Mouse (Mus musculus) lung, postnatal 36 days (tissue): ENCODE results near the gene Nkx3-2.

Experiments used
- DNase-seq: peaks from one replicate; pipeline ENCODE4 v3.0.0; 2022; ENCODE audit warnings: mixed read lengths

The Nkx3-2 gene

DNA sequence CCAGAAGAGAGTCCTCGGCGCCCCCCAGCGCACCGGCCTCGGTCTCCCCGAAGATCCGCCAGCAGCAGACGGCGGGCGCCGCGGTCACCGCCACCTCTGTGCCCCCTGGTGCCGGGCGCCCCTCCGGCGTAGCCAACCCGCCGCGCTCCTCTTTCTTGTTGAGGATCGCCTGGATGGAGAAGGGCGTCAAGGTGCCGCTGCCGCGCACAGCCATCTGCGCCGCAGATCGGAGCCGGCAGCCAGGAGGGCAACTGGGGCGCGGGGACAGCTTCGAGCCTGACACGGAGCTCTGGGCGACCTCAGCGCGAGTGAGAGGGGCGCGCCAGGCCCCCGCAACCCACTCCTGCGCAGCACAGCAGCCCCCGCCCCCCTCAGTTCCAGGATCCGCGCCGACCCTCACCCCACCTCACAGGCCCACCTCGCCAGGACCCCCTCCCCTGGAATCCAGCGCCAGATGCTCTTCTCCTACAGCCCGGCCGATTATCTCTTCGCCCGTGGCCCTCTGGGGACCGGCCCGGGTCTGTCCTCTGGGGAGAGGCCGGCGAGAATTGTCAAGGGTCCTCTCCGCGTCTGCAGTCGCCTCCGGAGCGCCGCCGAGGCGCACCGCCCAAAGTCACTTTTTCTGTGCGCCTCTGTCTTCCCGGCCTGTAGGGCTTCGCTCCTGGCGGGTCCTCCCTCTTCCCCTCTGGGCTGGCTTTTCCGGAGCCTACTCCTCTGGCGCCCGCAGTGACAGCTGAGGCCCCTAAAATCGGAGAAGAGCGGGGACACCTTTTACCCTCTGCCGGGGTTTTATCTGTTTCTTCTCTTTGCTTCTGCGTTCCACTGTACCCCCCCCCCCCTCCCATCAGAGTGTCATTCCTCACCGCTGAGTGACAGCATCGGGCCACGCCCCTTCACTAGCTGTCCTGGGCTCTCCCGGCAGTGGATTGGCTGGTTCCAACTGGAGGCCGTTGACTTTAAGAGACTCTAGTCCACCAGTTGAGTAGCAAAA lies at the start of gene Nkx3-2:
Nkx3-2 (minus strand) TSS at position 771 of the 991 bp plus-strand sequence.
- no peak for DNase-seq

DNA sequence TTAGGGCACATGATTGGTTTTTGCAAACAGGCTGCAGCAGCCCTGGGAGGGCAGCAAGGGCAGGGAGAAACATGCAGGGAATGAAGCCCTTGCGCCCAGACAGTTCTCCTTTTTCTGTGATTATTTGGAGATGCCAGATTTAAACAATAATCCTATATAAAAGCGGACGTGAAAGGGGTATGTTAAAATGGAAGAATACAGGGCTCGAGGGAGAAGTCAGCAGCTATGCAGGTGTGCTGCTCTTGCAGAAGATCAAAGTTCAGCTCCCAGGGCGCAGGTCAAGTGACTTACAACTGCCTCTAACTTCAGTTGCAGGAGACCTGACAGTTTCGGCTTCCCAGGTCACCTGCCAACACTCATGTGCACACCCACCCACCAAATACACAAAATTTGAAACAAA lies 48.2 kb upstream of the Nkx3-2 start:
- DNase-seq, result no peak

GRCm38 (mm10) chr5:41811279-41811678 lies 47.0 kb upstream of the Nkx3-2 start:
- no peak for DNase-seq

GRCm38 (mm10) chr5:41807383-41807782 lies 43.1 kb upstream of the Nkx3-2 start:
- no peak for DNase-seq

- DNase-seq, result no peak
These were observed 41.9 kb upstream of the Nkx3-2 start for GRCm38 (mm10) chr5:41806176-41806575.

GRCm38 (mm10) chr5:41805085-41805484 lies 40.8 kb upstream of the Nkx3-2 start:
- DNase-seq, result no peak

GRCm38 (mm10) chr5:41804643-41805042 lies 40.3 kb upstream of the Nkx3-2 start:
- no peak for DNase-seq

DNA sequence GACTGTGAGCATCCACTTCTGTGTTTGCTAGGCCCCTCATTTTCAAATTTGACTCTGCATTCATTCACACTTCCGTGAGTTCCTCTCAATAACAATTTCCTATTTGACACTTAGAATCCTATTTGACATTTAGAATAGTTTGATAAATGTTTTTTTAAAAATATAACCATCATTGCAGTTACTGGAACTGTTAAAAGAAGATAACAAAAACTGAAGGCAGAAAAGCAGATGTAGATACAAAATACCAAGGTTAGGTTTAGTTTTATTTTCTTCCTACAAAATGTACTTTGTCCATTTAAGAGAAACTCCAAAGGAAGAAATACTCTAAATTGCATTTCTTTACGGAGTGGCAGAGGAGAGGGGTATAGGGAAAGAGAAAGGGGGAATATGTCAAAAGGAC lies 37.3 kb upstream of the Nkx3-2 start:
- DNase-seq, result no peak

GRCm38 (mm10) chr5:41794434-41794833 lies 30.1 kb upstream of the Nkx3-2 start:
- no peak for DNase-seq

GRCm38 (mm10) chr5:41790517-41790916 lies 26.2 kb upstream of the Nkx3-2 start:
- no peak for DNase-seq

GRCm38 (mm10) chr5:41788877-41789276 lies 24.6 kb upstream of the Nkx3-2 start:
- DNase-seq, result no peak

DNA sequence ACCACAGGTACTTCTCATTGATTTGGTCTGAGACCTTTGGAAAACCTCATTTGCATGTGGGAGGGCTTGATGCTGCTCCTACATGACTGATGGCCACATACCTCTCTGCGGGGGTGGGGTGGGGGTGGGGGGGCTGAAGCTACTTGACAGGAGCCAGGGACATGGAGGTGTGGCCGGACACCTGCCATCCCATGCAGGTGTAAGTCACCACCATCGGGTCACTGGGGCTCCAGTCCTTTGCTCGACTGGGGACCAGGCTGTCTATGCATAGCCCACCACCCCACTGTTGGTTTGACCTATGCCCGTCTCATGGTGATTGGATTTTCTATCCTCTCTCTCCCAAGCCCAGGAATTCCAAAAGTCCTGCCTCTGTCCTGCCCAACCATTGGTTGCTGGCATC lies 17.6 kb upstream of the Nkx3-2 start:
- DNase-seq, result no peak

DNA sequence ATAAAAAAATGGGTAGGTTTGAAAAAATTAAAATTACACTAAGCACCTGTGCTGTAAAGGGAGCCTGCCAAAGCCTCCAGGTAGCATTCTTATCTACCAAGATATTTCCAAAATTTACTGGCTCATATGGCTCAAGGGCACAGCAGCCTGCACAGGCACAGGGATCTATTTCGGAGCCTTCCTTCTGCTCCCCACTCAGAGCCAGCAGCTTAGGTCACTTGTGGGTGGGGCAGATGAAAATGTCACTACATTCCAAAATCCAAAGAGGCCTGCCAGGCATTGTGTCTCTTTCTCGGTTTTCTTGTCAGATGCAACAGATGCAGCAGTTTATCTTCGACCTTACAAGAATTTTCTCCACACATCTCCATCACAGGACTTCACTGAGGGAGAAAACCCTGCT lies 15.7 kb upstream of the Nkx3-2 start:
- no peak for DNase-seq

DNA sequence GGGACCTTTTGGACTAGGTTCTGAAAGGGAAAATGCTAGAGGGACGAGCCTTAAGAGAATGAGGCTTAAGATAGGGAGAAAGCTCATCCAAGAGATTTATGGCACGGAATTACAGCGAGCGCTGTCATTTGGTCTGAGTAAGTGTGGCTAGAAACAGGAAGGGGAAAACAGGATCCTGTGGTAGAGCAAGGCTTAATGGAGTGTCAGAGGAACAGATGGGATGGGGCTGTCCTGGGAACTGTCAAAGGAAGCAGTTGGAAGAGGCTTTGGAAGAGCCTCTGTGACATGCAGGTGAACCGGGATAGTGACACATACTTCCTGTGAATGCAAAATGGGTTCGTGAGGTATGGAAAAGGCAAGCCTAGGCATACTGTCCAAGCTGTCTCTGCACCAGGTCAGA lies 11.4 kb upstream of the Nkx3-2 start:
- DNase-seq, result no peak

- no peak for DNase-seq
These were observed 11.0 kb upstream of the Nkx3-2 start for GRCm38 (mm10) chr5:41775273-41775672.

- peak; percentile 94 for DNase-seq
These were observed 4.2 kb upstream of the Nkx3-2 start for GRCm38 (mm10) chr5:41768382-41769040.

DNA sequence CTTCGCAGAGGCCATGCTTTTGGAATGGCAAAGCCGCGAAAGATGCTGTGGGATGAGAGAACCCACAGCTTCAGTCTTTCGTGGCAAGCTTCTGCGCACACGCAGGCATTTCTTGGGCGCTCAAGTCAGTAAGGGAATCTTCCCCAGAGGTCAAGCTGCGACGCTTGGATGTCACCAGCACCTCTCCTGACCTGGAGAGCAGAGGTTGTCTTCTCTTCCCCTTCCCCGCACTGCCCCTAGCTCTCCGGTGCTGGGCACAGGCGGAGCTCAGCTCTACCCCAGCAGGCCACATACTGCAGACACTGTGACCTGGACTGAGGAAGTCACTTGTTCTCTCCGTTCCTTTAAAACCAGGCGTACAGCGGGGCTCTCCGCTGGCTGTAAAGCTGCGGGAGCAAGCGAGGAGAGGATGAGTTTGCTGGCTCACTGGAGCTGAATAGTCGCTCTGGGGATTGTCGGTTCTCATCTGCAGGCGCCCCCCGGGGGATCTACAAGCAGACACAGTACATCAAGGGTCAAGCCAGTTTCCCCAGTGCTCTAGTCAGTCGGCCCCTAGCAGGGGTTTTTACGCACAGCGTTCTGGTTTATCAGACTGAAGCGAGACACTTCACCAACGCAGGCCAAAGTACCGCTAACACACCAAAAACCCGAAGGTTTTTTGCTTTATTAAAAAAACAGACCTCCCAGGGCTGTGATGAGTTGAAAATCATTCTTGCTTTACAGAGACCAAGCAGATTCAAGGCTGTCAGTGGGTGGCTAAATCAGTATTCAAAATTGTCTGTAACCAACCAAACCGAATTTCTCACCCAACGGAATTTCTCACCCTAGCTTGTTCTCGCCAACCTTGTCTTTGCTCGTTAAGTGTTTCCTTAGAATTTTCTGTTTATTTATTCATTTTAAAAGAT lies 3.2 kb upstream of the Nkx3-2 start:
- DNase-seq, result no peak

DNA sequence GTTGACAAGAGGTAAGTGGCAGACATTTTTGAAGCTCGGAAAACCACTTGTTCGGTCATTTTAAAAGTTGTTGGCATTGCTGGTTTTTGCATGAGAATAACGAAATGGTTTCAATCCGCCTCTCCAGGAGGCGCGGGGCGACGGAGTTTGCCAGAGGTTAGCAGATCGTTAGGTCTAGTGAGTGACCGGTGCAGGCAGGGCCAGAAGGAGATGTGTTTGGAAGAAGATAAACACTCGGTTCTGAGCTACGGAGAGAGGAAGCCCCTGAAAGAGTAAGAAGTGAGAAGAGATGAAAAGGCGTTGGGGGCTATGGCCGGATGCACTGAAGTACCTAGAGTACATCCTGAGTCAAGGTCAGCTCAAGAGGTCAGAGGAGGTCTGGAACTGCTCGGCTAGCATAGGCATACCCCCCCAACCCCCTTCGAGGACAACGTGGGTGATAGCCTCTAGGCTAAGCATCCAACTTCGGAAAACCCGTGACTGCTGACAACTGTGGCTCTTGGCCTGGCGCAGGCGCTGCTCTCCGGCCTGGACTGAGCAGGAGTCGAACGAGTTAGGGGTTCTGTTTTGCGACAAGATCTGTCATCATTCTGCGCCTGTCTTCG lies 2.2 kb upstream of the Nkx3-2 start:
- DNase-seq, result no peak

DNA sequence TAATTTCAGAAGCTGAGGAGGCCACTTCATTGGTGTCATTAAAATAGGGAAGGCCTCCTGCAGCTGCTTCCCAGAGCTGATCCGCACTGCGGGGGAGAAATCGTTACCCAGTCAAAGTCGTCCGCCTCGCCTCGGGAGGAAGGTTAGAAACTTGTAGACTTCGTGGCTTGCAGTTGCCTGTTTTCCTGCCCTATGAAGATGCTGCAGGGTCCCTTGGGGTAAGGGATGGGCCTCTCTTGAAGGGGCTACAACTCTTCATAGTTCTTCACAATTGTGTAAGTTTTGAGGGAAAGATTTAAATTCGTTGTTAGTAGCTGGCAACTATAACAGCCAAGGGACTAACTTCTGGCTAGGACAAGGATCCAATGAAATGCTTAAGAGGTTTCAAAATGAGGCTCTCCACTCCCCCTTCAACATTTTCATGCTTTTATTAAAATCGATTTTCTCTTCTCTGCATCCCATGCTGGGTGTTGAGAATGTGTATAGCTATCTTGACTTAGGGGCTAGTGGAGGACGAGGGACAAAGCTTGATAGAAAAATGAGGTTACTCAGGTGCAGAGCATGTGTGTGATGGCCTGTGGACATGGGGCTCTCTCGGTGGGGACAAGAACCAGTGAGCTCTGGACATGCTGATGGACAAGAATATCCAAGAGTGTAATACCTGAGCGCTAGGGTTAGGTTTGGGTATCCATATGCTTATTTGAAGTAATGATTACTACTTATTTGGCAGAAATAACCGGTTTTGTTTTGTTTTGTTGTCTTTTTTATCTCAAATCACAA lies 1.5 kb upstream of the Nkx3-2 start:
- no peak for DNase-seq

GRCm38 (mm10) chr5:41762947-41763730 lies 1.2 kb downstream of the Nkx3-2 start:
- no peak for DNase-seq
